Mouse (Mus musculus) T-helper 1 cell (primary cell): Measurements from ENCODE around the gene Sdc3.

ENCODE experiments used
- in situ Hi-C: fragments of 300-600 bp; cut with MboI, MseI; formaldehyde crosslinking; loops from one replicate; pipeline ENCODE4 v1.15.1; 2025; ENCODE audit warnings: high pct_unique_total_duplicates

Gene Sdc3

DNA sequence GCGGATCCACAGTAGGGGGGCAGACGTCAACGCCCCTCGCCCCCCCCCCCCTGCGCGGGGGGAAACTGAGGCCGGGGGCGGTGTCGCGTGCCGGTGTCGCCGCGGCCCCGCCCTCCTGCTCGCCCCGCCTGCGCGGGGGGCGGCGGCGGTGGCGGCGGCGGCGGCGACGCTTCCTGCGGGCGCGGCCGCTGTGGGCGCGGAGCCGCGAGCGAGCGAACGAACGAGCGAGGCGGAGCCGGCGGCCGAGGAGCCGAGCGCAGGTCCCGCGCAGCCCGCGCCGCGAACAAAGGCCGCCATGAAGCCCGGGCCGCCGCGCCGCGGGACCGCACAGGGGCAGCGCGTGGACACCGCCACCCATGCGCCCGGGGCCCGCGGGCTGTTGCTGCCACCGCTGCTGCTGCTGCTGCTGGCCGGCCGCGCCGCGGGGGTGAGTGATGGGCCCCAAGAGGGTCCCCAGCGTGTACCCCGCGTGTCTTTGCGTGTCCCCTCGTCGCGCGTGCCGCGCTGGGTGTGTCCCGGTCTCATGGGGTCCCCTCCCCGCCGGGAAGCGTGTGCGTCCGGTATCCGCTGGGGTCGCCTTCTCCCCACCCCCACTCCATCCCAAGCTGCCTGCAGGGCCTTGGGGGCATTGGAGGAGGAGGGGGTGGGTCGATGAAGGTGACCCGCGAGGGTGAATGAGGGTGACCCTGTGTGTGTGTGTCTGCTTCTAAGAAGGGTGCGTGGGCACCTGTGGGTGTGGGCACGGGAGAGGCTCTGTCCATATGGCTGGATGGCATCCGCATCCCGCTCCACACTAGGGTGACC is at the start of gene Sdc3:
TSS of gene Sdc3 (plus strand) at position 162 of the 804 bp plus-strand sequence.
- in situ Hi-C loops = no loop called here

DNA sequence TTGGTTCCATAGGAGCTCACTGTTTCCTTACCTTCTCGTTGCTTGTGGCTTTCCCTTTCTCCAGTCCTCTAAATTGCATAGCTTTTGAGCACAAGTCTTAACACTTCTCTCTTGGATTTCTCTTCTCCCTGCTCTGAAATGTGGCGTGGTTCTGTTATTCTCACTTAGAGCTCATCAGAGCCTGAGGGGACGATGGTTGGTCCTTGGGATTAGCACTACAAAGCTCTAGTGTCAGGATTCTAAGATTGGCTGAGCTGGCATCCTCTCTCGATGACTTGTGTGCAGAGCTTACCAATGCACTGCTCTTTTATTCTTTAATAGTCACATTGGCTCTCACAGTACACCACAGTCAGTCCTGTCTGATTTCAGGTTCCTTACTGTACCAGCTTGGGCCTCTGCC is 48.3 kb upstream of the Sdc3 start:
- in situ Hi-C loops = loop anchor here (10.0 kb wide), 1 partner anchor 1841 kb away; no protein-coding TSS in a partner anchor

DNA sequence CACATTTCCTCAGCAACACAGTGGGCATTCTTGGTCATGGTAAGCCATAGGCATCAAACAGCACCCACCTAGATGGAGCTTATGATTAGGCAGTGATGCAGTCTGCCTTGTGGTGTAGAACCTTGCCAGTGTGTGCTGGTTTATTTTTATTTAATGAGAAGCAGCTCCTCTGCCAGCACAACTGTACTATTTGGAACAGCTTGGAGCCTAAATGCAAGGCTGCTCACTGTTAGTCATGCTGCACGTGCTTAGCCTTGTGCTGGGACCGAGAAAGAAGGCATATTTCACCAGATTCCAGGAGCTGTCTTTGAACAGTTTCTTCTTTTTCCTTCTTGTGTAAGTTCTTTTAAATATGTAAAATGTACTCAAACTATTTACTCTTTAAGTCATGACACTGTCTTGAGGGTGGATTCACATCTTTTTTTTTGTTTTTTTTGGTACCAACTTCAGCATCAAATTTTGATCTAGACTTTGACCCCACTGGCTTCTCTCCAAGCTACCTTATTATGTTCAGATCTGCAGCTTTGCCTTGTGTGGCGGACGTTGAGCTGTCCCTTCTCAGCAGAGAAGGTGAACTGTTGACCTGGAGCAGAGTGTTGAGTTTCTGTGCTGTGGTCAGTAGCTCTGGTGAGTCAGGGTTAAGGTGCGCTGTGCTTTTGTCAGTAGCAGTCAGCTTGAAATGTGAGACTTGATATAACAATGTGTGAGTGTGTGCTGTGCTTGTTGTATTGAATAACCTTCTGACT is 46.6 kb upstream of the Sdc3 start:
- in situ Hi-C loops = loop anchor here (10.0 kb wide), 1 partner anchor 1839 kb away; no protein-coding TSS in a partner anchor

GRCm38 (mm10) chr4:130749566-130749965 is 42.8 kb upstream of the Sdc3 start:
- in situ Hi-C loops = loop anchor here (10.0 kb wide), 1 partner anchor 1835 kb away; no protein-coding TSS in a partner anchor

DNA sequence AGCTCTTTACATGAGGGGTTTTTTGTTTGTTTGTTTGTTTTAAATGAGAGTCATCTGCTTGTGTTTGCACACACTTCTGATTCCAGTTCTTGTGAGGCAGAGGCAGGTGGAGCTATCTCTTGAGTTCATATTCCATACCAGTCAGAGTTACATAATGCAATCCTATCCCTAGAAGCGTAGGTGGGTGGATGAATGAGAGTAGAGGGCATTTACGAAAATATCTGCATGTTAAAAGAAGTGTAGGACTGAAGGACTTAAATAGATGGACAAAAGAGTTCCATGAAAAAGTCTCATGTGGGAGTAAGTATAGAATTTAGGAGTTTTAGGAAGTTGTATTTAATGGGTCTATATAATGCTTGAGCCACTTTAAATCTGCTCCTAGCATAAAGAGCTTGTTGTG is 40.4 kb upstream of the Sdc3 start:
- in situ Hi-C loops = no loop called here

- in situ Hi-C loops = no loop called here
Observed at GRCm38 (mm10) chr4:130752591-130752990, 39.7 kb upstream of the Sdc3 start.

GRCm38 (mm10) chr4:130753755-130754154 is 38.6 kb upstream of the Sdc3 start:
- in situ Hi-C loops = no loop called here

GRCm38 (mm10) chr4:130754776-130755175 is 37.6 kb upstream of the Sdc3 start:
- in situ Hi-C loops = no loop called here

- in situ Hi-C loops = no loop called here
Observed at GRCm38 (mm10) chr4:130759875-130760274, 32.5 kb upstream of the Sdc3 start.

- in situ Hi-C loops = no loop called here
Observed at GRCm38 (mm10) chr4:130761809-130762208, 30.5 kb upstream of the Sdc3 start.

DNA sequence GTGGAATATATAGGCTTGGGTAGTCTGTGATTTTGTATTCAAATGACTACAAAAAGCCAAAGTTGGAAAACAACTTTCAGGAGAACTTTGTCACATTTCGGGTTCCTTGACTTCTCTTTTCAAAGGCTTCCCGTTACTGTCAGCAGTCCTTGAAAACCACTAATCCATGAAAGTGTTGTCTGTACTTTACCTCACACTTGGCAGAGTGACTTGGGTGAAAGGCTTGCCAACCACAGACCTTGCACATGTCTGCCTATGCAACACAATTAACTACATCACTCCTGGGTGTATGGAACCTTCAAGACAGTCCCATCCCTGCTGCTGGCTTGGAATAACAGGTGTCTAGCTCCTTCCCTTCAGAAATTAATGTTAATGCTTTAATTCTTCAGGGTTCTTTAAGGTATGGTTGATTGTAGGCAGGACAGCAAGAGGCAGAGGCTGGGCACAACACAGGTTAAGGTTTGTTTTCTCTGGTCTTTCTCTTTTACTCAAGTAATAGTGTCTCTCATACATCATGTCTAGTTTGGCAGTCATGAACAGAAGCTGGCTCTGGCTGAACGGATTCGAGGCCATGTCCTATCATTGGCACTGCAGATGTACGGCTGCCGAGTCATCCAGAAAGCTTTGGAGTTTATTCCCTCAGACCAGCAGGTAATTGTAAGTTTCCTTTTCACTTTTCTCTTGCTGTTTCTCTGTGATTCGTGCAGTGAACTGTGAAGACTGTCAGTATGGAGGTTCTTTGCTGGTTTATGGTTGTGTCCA is 26.8 kb upstream of the Sdc3 start:
- in situ Hi-C loops = no loop called here

DNA sequence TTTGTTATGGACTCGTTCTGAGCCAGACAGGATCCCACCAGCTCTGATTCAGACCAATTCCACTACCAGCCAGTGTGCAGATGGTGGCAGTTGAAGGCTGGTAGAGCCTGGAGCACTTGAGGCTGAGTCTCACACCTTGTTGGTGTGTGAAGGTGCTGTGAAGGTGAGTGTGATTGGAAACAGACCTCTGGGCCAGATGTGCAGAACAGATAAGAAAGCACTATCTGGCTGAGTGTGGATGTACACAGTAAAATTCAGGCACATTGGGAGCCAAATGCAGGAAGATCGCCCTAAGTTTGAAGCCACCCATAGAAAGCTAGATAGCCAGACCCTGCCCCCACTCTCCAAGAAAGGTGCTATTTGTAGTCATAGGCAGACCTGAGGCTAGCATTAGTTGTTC is 25.9 kb upstream of the Sdc3 start:
- in situ Hi-C loops = no loop called here

DNA sequence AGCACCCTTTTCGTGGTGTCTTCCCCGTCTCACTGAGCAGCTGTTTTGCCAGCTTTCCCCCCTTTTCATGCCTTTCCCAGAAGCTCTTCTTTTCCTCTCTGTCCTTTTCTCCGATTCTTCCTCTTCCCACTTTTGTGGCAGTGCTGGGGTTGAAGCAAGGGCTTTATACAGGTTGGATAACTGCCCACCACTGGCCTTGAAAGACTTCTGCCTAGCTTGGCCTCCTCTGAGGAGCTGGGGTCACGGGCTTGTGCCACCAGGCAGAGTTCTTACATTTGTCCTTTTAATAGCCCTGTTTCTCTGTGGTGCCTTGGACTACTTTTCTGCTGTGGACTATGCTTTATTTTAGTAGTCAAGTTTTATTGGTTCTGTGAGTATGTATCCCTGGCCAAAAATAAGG is 25.4 kb upstream of the Sdc3 start:
- in situ Hi-C loops = no loop called here

DNA sequence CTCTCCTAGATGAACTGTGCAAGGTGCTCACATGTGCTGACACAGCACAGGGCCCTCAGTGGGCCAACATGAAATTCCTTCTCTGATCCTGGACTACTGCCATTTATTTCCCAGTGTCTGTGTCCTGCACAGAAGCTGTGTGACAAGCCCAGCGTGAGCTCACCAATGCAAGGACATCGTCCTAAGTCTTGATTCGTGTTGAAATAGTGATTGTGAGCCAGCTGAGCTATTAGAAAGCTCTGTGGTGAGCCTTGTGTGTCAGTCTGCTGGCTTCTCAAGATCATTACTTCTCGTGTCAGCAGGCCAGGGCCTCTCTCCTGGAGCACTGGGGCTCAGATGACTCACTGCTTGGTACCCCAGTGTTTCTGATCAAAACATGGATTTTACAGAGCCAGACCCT is 18.4 kb upstream of the Sdc3 start:
- in situ Hi-C loops = no loop called here

DNA sequence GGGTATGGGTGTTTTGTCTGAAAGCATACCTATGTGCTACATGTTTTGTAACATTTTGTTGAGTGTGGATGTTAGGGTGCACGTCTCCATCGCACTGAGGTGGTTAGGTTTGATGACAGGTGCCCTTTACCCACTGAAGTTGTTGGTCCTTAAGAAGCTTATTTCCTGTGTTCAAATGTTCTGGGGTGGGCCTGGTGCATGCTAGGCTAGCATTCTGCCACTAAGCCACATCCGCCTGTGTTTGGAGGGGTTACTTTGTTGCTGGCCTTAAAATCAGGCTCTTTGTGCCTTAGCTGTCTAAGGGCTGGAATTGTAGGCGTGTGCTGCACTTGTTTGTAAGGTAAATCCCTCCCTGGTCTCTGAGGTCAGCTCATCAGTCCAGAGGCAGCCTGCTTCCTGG is 17.5 kb upstream of the Sdc3 start:
- in situ Hi-C loops = no loop called here

GRCm38 (mm10) chr4:130777647-130778046 is 14.7 kb upstream of the Sdc3 start:
- in situ Hi-C loops = no loop called here

GRCm38 (mm10) chr4:130779037-130779436 is 13.3 kb upstream of the Sdc3 start:
- in situ Hi-C loops = no loop called here

DNA sequence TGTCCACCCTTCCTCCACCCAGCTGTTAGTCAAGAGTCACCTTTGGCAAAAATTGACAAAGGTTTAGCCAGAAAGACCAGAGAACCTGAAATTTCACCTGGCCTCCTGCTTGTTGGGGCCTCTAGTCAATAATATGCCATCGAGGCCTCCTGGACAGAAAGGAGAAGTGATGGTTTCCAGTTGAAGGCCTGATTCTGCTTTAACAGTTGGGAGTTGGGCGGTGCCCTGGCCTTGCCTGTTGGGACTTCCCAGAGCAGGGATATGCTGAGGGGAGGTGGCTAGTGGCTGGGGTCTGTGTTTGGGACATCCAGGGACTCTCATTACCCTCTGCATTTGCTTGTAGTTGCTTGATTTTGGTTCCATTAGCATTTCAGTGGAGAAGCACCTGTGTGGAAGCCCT is 9.8 kb upstream of the Sdc3 start:
- in situ Hi-C loops = no loop called here

- in situ Hi-C loops = loop anchor here (5.0 kb wide), 2 partner anchors 93 to 163 kb away; no protein-coding TSS in a partner anchor
Observed at GRCm38 (mm10) chr4:130784755-130785154, 7.6 kb upstream of the Sdc3 start.

- in situ Hi-C loops = loop anchor here (5.0 kb wide), 2 partner anchors 90 to 160 kb away; no protein-coding TSS in a partner anchor
Observed at GRCm38 (mm10) chr4:130787530-130787929, 4.8 kb upstream of the Sdc3 start.

GRCm38 (mm10) chr4:130790180-130790579 is 2.2 kb upstream of the Sdc3 start:
- in situ Hi-C loops = no loop called here

DNA sequence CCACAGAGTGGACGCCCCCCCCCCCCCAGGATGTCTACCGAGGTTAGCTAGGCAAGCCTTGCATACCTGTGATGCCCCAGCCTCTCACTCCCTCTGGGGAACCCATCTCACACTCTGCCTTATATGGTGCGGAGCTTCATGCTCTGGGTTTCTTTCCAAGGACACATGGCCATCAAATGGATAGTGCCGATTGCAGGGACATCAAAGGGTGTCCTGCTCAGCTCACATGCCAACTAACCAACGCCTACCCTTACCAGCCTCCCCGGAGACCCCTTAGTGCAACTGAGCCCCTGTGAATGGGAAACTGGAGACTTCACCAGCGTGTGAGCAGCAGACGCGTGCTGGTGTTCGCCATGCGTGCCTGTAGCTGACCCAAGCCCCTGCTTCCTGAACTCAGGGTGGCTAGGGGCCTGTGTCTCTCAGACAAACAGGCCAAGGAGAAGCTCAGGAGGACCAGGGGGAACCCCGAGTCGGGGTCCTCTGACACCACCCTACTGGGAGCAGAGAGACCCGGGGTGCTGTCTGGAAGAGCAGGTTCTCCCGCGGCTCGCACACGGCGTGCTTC is 444 bp upstream of the Sdc3 start:
- in situ Hi-C loops = no loop called here
